Mouse (Mus musculus): Measurements from ENCODE around the gene Gm11983.
"Not testable (repeated sequence)": the region's sequence is repeated elsewhere in the genome, so short reads cannot be mapped to it uniquely, and the experiment has no call there.

Gm11983 gene

DNA sequence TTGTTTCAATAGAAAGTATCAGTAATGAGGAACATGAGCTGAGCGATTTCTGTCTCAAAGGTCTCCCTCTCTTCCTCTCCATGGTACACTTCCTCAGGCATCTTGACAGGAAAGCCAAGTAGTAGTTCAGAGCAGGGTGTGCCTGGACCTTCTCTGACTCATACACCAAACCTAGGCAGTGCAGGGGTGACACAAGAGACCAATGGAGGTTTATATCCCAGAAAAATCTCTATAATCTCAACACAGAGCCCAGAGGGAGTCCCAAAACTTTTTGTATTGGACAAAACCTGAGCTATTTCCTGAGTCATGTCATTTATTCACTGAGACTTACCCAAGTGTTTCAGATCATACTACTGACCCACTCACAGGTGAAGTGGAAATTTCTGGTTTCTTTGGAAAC lies at the start of gene Gm11983:
Gene Gm11983, minus strand, starts transcription at position 101 of the 400 bp plus-strand sequence.
- no peak for DNase-seq

DNA sequence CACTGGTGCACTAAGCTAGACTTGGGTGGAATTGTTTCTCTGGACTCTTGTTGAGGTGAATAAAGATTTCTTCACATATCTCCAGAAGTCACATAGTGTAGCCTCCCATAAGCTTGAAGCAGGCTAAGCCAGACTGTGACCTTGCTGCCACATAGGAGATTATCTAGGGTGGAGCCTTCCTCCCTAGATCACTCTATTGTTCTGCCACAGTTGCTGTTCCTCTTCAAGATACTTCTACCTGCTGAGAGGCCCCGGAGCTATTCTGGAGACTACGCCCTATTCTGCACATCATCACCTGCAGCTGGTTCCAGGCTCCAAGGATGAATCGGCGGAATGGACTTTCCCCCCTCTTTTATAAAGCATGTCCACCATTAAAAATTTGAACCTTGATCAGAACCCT lies 45.6 kb upstream of the Gm11983 start:
- not testable (repeated sequence) for DNase-seq

DNA sequence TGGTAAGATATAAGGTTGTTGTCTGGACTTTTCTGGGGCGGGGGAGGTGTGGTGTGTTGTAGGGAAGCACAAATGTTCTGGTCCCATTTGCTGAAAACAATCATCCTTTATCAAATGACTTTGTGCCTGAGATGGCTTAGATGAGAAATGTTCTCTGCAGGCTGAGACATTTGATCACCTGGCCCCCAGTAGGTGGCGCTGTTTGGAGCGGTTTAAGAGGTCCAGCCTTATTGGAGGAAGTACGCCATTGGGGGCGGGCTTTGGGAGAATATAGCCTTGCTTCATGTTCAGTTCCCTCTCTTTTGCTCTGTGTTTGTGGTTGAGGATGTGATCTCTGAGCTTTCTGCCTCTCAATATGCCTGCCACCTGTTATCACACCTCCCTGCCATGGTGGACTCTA lies 44.2 kb upstream of the Gm11983 start:
- peak in 1 of 2 experiments; percentile 61 for DNase-seq

DNA sequence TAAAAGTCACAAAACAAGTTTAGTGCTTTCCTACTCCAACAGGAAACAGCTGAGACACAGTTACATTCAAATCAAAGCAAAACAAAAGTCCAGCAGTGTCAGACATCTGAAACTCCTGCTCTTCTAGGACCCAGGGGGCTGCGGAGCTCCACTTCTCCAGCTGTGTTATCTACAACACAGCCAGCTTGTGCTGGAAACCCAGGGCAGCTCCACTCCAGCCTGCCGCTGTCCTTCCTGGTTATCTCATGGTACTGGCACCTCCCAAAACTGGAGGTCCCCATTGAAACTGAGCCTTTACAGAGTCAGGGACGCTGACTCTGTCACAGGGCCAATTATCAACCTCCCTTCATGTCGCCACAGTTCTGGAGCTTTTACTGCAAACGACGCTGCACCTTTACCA lies 40.3 kb upstream of the Gm11983 start:
- no peak for DNase-seq

DNA sequence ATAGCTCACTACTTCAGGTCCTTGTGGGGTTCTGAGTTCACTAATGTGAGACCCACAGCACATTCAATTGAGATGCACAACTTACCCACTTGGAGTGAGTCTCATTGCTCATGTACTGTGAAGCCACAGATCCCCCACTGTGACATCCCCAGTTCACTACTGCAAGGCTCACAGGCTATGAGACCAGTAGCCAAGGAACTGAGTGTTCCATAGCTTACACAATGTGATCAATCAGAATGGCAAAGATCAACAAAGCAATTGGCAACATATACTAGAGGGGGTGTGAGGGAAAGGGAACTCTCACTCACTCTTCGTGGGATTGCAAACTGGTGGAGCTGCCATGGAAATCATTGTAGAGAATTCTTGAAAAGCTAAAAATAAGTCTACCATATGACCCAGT lies 33.5 kb upstream of the Gm11983 start:
- DNase-seq: no peak

DNA sequence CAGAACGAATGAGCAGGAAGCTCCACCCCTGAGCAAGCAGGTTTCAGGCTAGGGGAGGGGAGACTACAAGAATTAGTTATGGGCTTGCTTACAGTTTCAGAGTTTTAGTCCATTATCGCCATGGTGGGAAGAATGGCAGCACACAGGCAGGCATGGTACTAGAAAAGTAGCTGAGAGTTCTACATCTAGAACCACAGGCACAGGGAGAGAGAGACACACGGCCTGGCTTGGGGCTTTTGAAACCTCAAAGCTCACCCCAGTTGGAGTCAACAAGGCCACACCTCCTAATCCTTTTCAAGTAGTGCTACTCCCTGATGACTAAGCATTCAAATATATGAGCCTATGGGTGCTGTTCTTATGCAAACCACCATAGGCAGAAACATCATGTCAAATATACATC lies 28.1 kb upstream of the Gm11983 start:
- DNase-seq: no peak

DNA sequence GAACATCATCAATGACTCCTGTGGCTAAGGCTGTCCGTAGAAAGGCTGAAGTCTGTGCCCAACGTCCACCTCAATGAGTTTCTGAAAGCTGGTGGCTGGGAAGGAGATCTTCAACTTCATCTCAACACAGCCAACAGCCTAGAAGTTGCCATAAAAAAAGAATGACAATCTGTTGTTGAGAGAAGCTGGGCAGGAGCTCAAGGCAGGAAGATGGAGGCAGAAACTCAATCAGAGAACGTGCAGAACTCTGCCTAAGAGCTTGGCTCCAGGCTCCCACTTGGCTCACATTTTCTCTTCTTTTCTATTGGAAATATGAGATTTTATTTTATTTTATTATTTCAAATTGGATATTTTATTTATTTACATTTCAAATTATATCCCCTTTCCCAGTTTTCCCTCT lies 24.7 kb upstream of the Gm11983 start:
- no peak for DNase-seq

DNA sequence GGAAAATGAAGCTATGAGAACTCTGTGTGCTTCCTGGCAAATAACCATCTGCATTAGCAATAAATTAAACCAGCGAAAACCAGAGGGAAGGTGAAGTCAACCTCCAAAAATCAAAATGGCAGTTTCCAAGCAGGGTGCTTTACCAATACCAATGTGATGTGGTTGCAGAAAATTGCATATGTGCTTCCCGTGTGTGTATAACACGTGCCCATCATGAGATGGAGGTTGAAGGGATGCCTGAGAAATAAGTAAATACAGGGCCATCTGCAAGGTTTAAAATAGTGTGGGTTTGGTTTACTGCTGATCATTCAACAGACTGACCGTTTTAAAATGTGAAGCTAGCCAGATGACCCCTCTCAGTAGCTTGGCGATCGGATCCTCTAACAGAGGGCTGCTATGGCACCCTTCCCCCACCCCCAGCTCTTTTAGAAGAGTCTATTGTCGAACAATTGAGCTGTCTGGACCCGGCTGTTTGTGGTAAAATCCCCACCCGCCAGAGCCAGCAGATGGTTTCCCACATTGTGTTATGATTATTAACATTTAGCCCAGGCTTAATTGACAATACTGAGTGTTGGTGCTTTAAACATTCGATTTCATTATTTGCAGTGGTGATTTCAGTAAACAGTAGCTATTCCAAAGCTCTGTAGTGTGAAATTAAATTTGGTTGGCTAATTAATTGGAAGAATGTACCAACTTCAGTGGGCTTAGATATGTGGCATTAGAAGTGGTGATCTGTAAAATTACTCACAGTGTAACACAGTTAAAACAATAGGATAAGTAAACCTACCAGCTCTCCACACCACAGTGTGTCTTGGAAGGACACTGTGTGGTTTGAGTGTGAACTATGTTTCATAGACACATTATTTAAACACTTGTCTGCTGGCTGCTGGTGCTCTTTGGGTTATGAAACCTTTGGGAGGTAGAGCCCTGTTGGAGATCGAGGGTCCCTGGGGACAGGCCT lies 22.7 kb upstream of the Gm11983 start:
- DNase-seq: no peak

DNA sequence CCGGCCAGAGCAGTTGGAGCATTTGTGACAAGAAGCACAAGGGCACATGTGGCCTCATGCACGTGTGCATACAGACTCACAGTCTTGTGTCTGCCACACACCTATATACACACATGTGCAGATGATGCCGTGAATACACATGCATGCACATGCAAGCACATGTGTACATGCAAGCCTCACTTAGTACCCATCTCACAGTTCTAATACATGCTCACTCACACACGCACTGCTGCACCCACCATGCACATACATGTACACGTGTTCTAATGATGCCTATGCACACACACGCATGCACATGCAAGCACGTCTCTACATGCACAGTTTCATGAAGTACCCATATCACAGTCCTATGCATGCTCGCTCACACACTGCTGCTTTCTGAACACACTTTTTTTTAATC lies 21.6 kb upstream of the Gm11983 start:
- no peak for DNase-seq

DNA sequence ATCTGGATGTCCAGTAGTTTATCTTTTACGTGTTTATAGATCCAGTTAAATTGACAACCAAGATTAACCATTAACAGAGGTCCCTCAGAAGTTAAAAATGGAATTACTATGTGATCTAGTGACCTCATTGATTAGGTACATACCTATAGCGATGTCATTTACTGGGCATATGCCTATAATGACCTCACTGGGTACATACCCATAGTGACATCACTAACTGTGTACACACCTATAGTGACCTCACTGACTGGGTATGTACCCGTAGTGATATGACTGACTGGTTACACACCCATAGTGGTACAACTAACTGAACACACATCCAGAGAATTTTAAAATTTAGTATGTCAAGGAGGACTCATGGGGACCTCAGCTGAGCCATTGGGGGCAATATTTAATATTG lies 18.5 kb upstream of the Gm11983 start:
- no peak for DNase-seq

DNA sequence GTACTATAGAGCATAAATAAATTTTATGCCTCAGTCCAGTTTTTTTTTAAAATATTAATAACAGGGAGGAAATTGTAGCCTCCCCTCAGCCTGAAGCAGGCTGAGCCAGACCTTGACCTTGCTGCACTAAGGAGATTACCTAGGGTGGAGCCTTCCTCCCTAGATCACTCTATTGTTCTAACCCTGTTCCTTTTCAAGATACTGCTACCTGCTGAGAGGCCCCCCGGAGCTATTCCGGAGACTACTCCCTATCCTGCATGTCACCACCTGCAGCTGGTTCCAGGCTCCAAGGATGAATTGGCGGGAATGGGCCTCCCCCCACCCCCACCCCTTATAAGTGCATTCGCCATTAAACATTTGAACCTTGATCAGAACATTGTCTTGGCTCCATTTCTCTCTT lies 15.9 kb upstream of the Gm11983 start:
- DNase-seq: not testable (repeated sequence)

DNA sequence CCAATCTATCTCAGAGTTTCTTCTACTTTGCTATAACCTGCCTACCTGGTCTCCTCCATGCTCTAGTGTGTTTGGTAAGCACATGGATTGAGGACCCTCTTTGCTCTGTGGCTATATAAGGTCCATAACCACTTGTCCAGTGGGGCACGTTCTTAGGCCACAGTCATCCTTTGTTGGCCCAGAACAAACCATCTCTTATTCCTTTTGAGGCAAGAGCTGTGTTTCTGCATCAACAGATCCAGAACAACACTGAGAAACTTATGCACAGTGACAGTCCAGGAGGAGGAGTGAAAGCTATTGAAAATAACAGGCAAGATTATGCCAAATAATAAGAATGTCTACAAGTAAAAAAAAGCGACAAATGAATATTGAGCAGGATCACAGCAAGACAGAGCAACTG lies 6.4 kb upstream of the Gm11983 start:
- DNase-seq: no peak

DNA sequence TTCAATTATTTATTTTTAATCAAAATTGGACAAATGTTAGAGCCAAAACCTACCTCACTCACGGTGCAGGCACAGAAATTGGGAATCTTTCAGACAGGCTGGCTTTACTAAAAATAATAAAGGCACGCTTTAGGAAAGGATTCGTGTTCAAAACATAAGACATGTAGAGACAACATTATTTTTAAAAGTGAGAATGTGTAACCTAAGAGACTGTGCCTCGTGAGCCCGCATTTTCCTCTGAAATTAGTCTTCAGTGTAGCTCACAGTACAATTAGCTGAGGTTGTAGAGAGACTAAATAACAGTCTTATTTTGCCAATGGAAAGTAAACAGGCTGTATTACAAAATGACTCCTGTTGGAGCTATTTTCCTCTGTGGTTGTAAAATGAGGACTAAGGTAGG lies 4.7 kb upstream of the Gm11983 start:
- no peak for DNase-seq

DNA sequence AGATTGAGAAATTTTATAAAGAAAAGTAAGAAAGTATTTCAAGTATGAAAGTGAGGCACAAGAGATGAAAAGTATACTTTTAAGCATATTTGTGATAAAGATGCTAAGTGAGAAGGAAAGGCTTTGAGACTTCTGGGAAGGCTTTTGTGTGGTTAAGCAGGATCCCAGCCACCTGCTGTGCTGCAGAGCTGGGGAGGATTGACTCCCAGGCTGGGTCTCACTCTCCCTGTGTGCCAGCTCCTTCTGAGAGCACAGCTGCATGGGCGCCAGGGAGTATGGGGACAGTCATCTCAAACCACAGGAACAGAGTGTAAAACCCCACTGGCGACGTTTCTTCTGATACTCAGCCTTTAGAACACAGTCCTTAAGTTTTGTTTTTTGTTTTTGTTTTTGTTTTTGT lies 3.3 kb upstream of the Gm11983 start:
- DNase-seq: no peak

DNA sequence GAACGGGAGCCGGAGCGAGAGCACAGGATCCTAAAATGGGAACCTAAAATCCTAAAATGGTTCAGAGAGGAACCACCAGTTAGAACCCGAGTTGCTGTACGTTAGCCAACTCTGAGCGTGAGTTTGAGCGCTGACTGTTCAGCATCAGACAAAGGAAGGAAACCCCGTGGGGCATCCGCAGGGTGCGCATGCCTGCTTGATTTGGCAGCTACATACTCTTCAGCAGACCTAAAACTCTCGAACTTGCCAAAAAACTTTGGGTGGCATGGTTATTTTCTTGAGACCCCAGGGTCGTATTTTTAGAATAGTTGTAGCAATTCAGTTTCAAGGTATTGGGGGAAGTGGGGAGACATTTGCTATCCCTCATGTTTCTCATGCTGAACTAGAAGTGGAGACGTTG lies 2.8 kb downstream of the Gm11983 start:
- no peak for DNase-seq

DNA sequence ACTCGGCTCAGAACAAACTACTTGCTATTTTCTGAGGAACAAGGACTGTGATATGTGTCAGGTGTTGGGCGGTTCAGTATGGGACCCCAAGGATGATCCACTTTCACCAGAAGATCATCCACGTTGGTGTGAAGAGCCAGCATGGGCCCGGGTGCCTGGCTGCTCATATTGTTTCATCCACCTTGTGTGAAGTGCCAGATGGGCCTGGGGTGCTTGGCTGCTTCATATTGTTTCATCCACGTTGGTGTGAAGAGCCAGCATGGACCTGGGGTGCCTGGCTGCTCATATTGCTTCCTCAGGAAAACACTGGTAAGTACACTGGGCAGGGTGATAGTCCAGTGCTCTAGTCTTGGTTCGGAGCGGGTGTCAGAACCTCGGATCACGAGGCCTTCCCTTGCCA lies 3.7 kb downstream of the Gm11983 start:
- DNase-seq: no peak

DNA sequence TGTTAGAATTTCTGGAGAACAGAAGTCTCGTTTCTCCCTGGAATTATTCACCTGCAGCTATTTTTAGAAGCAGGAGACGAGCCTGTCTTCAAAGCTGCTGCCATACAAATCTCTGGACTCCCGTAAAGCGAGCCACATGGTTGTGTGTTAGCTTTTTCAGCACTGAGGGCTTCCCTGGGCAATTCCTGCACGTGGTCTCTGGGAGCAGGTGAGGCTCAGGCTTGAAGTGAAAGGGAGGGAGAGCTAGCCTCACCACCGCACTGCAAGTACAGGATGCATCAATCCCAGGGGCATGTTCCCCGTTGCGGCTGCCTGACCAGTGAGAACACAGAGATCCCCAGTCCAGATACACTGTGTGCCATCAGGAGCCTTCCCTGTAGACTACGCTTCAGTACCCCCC lies 5.5 kb downstream of the Gm11983 start:
- no peak for DNase-seq

DNA sequence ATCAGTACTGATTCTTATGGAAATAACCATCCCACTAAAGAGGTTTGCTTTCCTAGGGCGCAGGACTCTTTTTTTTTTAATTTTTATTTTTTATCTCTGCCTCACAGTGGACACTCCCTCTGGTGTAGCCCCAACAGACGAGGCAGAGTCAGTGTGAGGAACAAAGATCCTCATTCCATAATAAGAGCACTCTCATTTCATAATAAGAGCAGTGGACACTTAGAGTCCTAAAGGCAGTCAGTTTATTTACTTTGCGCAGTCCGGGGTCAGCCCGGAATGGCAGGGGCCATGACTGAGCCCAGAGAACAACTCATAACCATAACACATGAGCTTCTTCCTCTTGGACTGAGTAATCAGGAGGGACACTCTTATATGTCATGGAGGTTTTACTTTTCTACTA lies 9.3 kb downstream of the Gm11983 start:
- no peak for DNase-seq

DNA sequence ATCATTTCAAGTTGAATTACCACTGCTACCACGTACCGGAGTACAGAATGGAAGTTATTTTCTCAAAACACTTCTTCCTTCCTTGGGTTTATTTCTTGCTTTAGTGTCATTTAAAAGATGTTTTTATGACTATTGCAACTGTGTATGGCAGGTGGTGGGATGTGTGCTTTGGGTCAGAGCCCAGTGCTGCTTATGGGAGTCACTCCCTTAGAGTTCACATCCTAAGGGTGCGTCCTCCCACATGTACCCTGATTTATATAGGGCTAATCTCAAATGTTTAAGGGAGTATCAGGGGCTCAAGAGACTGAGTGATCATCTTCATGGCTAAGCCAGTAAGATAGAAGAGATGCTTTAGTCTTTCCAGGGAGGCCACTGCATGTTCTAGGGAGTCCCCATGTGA lies 11.3 kb downstream of the Gm11983 start:
- no peak for DNase-seq

DNA sequence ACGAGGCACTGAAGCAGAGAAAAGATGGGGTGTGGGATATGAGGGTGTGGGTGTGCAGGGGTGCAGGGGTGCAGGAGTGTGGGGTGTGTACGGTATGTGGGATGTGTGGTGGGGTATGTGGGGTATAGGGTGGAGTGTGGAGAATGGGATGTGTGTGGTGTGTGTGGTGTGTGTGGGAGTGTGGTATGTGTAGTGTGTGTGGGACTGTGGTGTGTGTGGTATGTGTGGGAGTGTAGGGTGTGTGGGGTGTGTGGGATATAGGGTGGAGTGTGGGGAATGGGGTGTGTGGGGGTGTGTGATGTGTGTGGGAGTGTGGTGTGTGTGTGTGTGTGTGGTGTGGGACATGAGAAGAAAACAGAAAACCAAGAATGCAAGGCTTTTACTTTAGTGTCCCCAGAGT lies 14.3 kb downstream of the Gm11983 start:
- DNase-seq: no peak

DNA sequence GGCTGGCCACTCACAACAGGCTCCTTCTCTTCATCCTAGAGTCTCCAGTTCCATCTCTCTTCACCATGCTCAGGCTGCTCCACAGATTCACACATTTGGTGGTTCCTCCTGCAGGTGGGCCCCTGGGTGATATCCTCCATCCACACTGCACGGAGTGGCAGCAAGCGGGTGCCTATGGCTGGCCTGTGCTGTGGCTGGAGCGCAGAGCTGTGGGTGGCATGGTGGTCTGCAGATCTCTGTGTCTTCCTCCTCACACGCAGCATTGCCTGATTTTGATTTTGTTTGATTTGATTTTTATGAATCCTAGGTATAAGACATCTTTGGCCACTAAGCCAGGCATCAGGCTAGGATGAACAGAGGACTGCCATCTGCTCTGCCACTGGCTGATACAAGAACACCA lies 23.0 kb downstream of the Gm11983 start:
- no peak for DNase-seq

DNA sequence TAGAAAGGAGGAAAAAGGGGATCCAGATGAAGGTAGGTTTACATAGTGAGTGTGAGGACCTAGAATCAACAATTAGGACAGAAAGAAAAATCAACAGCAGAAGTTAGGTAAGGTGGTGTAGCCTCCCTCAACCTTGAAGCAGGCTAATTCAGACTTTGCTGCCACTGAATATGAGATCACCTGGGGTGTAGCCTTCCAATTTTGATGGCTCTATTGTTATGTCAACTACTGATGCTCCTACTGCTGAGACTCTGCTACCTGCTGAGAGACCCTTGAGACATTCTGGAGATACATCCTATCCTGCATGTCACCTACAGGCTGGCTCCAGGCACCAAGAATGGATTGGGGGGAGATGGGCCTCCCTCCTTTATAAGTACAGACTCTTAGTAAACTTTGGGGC lies 34.6 kb downstream of the Gm11983 start:
- not testable (repeated sequence) for DNase-seq

DNA sequence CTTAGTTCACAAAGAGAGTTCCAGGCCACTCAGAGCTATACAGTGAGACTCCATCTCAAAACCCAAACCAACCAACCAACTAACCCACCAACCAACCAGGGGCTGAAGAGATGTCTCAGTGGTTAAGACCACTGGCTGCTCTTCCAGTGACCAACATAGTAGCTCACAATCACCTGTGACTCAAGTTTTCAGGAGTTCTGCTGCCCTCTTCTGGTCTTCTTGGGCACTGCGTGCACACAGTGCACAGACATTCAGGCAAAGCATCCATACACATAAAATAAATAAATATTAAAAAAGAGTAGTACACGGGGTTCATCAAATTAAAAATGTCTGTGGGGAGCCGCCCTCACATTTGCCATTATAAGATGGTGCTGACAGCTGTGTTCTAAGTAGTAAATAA lies 46.8 kb downstream of the Gm11983 start:
- peak; percentile 26 to 39 for DNase-seq

All from kidney, postnatal 25 days (tissue).